ENCODE assay signal across 8 mouse cellular contexts in genomic region chr4:115057674-115058316, GRCm38 (mm10). TPM values are rescaled to one million over a fixed set of nuclear protein-coding genes. Genes with fewer than 3 reads are reported as not detected.
DNase-seq lines count a peak whose midpoint lies in the region; ATAC-seq and TF ChIP-seq lines count a peak whose summit lies in the region.

No protein-coding gene starts in this region.

- ATAC-seq in heart, embryonic 12.5 days (ENCODE audit: insufficient number of reproducible peaks, low FRiP score), result 0 out of 2 replicates have a peak, but pooled peaks have one; percentile 5
- peak; percentile 7 for ATAC-seq in liver, embryonic 11.5 days (replicated peaks; ENCODE audit: low FRiP score)
- ATAC-seq in erythroid progenitor cell, adult 5-6 weeks (replicated peaks; ENCODE audit: low FRiP score, poor library complexity, severe bottlenecking), result no peak

- peak overlapping the region; percentile 89 for H3K27ac ChIP-seq in heart, embryonic 12.5 days (ENCODE audit: poor library complexity, severe bottlenecking)
- peak overlapping the region; percentile 98 for H3K27ac ChIP-seq in liver, embryonic 11.5 days (ENCODE audit: low read depth, low read length)
- no peak overlapping the region for H3K27ac ChIP-seq in olfactory bulb, adult 2 months (ENCODE audit: insufficient read depth, low read depth, low read length)

- no peaks in the 10 kb centered on the region for H3K36me3 ChIP-seq in heart, embryonic 12.5 days
- no peaks in the 10 kb centered on the region for H3K36me3 ChIP-seq in liver, embryonic 11.5 days (ENCODE audit: control insufficient read depth, insufficient read depth, low read length)

- H3K4me1 ChIP-seq in heart, embryonic 12.5 days (replicated peaks), result peaks cover 14% of the 10 kb centered on the region
- peaks cover 16% of the 10 kb centered on the region for H3K4me1 ChIP-seq in liver, embryonic 11.5 days (replicated peaks; ENCODE audit: control insufficient read depth, insufficient read depth, low read length)
- H3K4me1 ChIP-seq in olfactory bulb, adult 2 months (ENCODE audit: control insufficient read depth, insufficient read depth, low read length), result peaks cover 8% of the 10 kb centered on the region

- no peaks in the 10 kb centered on the region for H3K9me3 ChIP-seq in heart, embryonic 12.5 days (replicated peaks)
- no peaks in the 10 kb centered on the region for H3K9me3 ChIP-seq in liver, embryonic 11.5 days (ENCODE audit: control insufficient read depth, low read length)

- 0 out of 2 replicates have a peak, but pooled peaks have one; percentile 1 for TF ChIP-seq POLR2A in brain, embryonic 14.5 days (IDR thresholded peaks at IDR 0.05; ENCODE audit: borderline replicate concordance, extremely low read depth, insufficient read depth, insufficient read length, poor library complexity, severe bottlenecking)
- no peak for TF ChIP-seq POLR2A in olfactory bulb, adult 2 months (IDR thresholded peaks at IDR 0.05; ENCODE audit: insufficient read depth, low read depth, low read length)

- H3K4me3 ChIP-seq in heart, embryonic 12.5 days, result peak overlapping the region; percentile 57
- peak overlapping the region; percentile 77 for H3K4me3 ChIP-seq in liver, embryonic 11.5 days (ENCODE audit: low read depth, low read length)
- peak overlapping the region; percentile 10 for H3K4me3 ChIP-seq in olfactory bulb, adult 2 months (ENCODE audit: insufficient read depth, low read depth, low read length)

- under 1% methylated on average over 33 of the region's 33 CpGs for WGBS in heart, embryonic 12.5 days
- WGBS in liver, embryonic 11.5 days, result 1% methylated on average over 33 of the region's 33 CpGs
- WGBS in olfactory bulb, adult 2 months, result 2% methylated on average over 33 of the region's 33 CpGs

- H3K27me3 ChIP-seq in heart, embryonic 12.5 days (replicated peaks), result peaks cover 67% of the 10 kb centered on the region
- H3K27me3 ChIP-seq in liver, embryonic 11.5 days (replicated peaks; ENCODE audit: control insufficient read depth, insufficient read depth, low read length), result peaks cover 39% of the 10 kb centered on the region

- H3K4me2 ChIP-seq in heart, embryonic 12.5 days, result peak overlapping the region; percentile 74
- H3K4me2 ChIP-seq in liver, embryonic 11.5 days, result peak overlapping the region; percentile 88

- H3K9ac ChIP-seq in heart, embryonic 12.5 days, result peak overlapping the region; percentile 74
- peak overlapping the region; percentile 98 for H3K9ac ChIP-seq in liver, embryonic 11.5 days (ENCODE audit: low read depth, low read length)

- DNase-seq in cerebellum, postnatal 25 days, result peak; percentile 13 to 29
- DNase-seq in cerebellum, adult 11-12 months, result no peak
- DNase-seq in brain, embryonic 14.5 days (ENCODE audit: low read depth), result peak; percentile 36
- peak; percentile 68 for DNase-seq in liver, embryonic 11.5 days (ENCODE audit: low spot score)
- DNase-seq in gastrocnemius, postnatal 10 days, result no peak

- no peak for TF ChIP-seq CTCF in brain, embryonic 14.5 days (IDR thresholded peaks at IDR 0.05; ENCODE audit: borderline replicate concordance, extremely low read depth, insufficient read depth, insufficient read length)
- TF ChIP-seq CTCF in olfactory bulb, adult 2 months (IDR thresholded peaks at IDR 0.05; ENCODE audit: insufficient read depth, low read depth, low read length), result no peak

RNA-seq across cellular contexts. Expression of gene Tal1, which starts 1.6 kb away (rescaled TPM):
- polyA plus RNA-seq in brain, embryonic 14.5 days (2012; rRNA removed), result 20.7 and 29.7 TPM in 2 replicates
- 6.9 and 8.3 TPM in 2 replicates for polyA plus RNA-seq in heart, embryonic 12.5 days (2016; fragmentation: Nextera tagmentation; extraction: Ambion mirVana)
- polyA plus RNA-seq in liver, embryonic 11.5 days (2014; fragmentation: Nextera tagmentation; extraction: Ambion mirVana), result 42.7 and 47.6 TPM in 2 replicates
- polyA plus RNA-seq in olfactory bulb, adult 2 months (2012; ENCODE audit: insufficient read depth, insufficient read length, low replicate concordance, missing spikeins), result not detected in 2 replicates
- total RNA-seq in erythroid progenitor cell, adult 5-6 weeks (2015; ENCODE audit: low replicate concordance), result 227 and 255 TPM in 2 replicates
- total RNA-seq in erythroid progenitor cell, adult 5-6 weeks (2017; ENCODE audit: low replicate concordance), result 186 and 231 TPM in 2 replicates
- total RNA-seq in gastrocnemius, postnatal 10 days (2021), result 1 to 10 TPM; 2.0 to 3.7 TPM

RNA-seq across cellular contexts. Expression of gene Pdzk1ip1, which starts 30.7 kb away (rescaled TPM):
- 3.4 and 3.9 TPM in 2 replicates for polyA plus RNA-seq in brain, embryonic 14.5 days (2012; rRNA removed)
- polyA plus RNA-seq in heart, embryonic 12.5 days (2016; fragmentation: Nextera tagmentation; extraction: Ambion mirVana), result 38.8 and 39.2 TPM in 2 replicates
- 24.2 and 25.8 TPM in 2 replicates for polyA plus RNA-seq in liver, embryonic 11.5 days (2014; fragmentation: Nextera tagmentation; extraction: Ambion mirVana)
- polyA plus RNA-seq in olfactory bulb, adult 2 months (2012; ENCODE audit: insufficient read depth, insufficient read length, low replicate concordance, missing spikeins), result not detected in 2 replicates
- 733 and 856 TPM in 2 replicates for total RNA-seq in erythroid progenitor cell, adult 5-6 weeks (2015; ENCODE audit: low replicate concordance)
- 400 and 437 TPM in 2 replicates for total RNA-seq in erythroid progenitor cell, adult 5-6 weeks (2017; ENCODE audit: low replicate concordance)
- total RNA-seq in gastrocnemius, postnatal 10 days (2021), result under 1 TPM; 0.28 to 0.45 TPM

RNA-seq across cellular contexts. Expression of gene Stil, which starts 57.8 kb away (rescaled TPM):
- 6.4 and 9.9 TPM in 2 replicates for polyA plus RNA-seq in brain, embryonic 14.5 days (2012; rRNA removed)
- 13.5 and 13.7 TPM in 2 replicates for polyA plus RNA-seq in heart, embryonic 12.5 days (2016; fragmentation: Nextera tagmentation; extraction: Ambion mirVana)
- polyA plus RNA-seq in liver, embryonic 11.5 days (2014; fragmentation: Nextera tagmentation; extraction: Ambion mirVana), result 16.2 and 20.4 TPM in 2 replicates
- polyA plus RNA-seq in olfactory bulb, adult 2 months (2012; ENCODE audit: insufficient read depth, insufficient read length, low replicate concordance, missing spikeins), result not detected in 2 replicates
- total RNA-seq in erythroid progenitor cell, adult 5-6 weeks (2015; ENCODE audit: low replicate concordance), result 96.2 and 98.1 TPM in 2 replicates
- 73.3 and 112 TPM in 2 replicates for total RNA-seq in erythroid progenitor cell, adult 5-6 weeks (2017; ENCODE audit: low replicate concordance)
- 1 to 10 TPM; 1.9 to 2.8 TPM for total RNA-seq in gastrocnemius, postnatal 10 days (2021)

Comparison
In these comparisons a context has a peak if more than half of its experiments do, and no peak if none do; other contexts are left out.
1. DNase-seq: peak in cerebellum, postnatal 25 days (2 of 2), brain, embryonic 14.5 days (single experiment) and liver, embryonic 11.5 days (single experiment); none in cerebellum, adult 11-12 months (single experiment) and gastrocnemius, postnatal 10 days (single experiment).
2. H3K4me3 ChIP-seq: peak in every context shown above with its lines; median percentile 77 in liver, embryonic 11.5 days; 57 in heart, embryonic 12.5 days; 10 in olfactory bulb, adult 2 months.